In the genomic region with DNA sequence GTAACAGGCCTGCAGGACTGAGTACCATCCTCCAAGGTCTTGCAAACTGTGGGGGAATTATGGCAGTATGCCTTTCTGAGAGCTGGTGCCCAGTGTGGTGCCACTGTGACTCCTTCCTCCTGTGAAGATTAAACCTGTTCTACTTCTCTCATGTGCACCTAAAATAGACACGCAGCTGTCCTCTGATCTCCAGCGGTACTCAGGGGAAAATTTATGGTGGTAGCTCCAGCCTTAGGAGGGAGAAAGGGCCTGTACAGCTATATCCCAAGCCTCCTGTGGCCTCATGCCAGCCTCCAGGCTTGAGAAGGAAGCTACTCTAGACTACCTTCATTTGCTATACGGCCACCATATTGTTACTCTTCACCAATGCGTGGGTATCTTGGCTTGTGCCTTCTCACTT, we compare ENCODE assay signal across 23 mouse cellular contexts.
DNase-seq lines count a peak whose midpoint lies in the region.
"Had no signal": no experiment of that assay in that cellular context is flagged by ENCODE, and none has a peak within 500 bp of the region (broad histone marks: within the 10 kb centered on the region; RNA-seq: fewer than 3 reads in every experiment).

No protein-coding gene starts in this region.

- no peak overlapping the region for H3K4me3 ChIP-seq in hindbrain, embryonic 10.5 days
- H3K4me3 ChIP-seq: embryonic facial prominence, embryonic 10.5 days; embryonic facial prominence, embryonic 13.5 days; erythroblast, embryonic 14.5 days; forebrain, embryonic 13.5 days; heart, embryonic 12.5 days; heart, embryonic 15.5 days had no signal

- peak; percentile 76 for DNase-seq in heart, adult 11 months
- DNase-seq in heart, adult 18-20 months, result no peak
- DNase-seq in gastrocnemius, postnatal 10 days, result peak; percentile 6
- peak; percentile 7 to 13 for DNase-seq in gastrocnemius, postnatal 36 days
- DNase-seq in hindbrain, embryonic 10.5 days (ENCODE audit: low spot score), result no peak
- no peak for DNase-seq in urinary bladder, postnatal 14 days (ENCODE audit: low spot score)
- DNase-seq: adrenal gland, adult 2 months; adrenal gland, postnatal 14 days; cerebellum, adult 11-12 months; cerebellum, adult 8-10 months; cerebellum, postnatal 36 days; embryo, embryonic 11 days; forebrain, postnatal 0 days; heart, postnatal 10 days; heart, postnatal 36 days; kidney, adult 8-10 months had no signal

- WGBS in hindbrain, embryonic 10.5 days, result 98% methylated on average over 4 of the region's 4 CpGs

- no peak overlapping the region for H3K27ac ChIP-seq in hindbrain, embryonic 10.5 days
- H3K27ac ChIP-seq: embryonic facial prominence, embryonic 10.5 days; embryonic facial prominence, embryonic 13.5 days; forebrain, embryonic 13.5 days; heart, embryonic 15.5 days; hindbrain, embryonic 14.5 days had no signal

- peaks cover 5% of the 10 kb centered on the region; the same call in 1 of the 2 replicates for H3K4me1 ChIP-seq in hindbrain, embryonic 10.5 days (replicated peaks)
- H3K4me1 ChIP-seq: embryonic facial prominence, embryonic 10.5 days; embryonic facial prominence, embryonic 13.5 days; forebrain, embryonic 13.5 days; heart, embryonic 12.5 days; heart, embryonic 15.5 days had no signal

- no peaks in the 10 kb centered on the region for H3K36me3 ChIP-seq in hindbrain, embryonic 10.5 days
- H3K36me3 ChIP-seq: embryonic facial prominence, embryonic 10.5 days; embryonic facial prominence, embryonic 13.5 days; heart, embryonic 12.5 days; heart, embryonic 15.5 days had no signal

- intact Hi-C loops in gastrocnemius, postnatal 36 days (cut with DNase I), result loop anchor here (5.0 kb wide), 1 partner anchor 107 kb away; no protein-coding TSS in a partner anchor

- no peaks in the 10 kb centered on the region for H3K27me3 ChIP-seq in hindbrain, embryonic 10.5 days (ENCODE audit: insufficient read depth, poor library complexity, severe bottlenecking)
- H3K27me3 ChIP-seq: embryonic facial prominence, embryonic 13.5 days; forebrain, embryonic 13.5 days; heart, embryonic 12.5 days; heart, embryonic 15.5 days had no signal

- no peaks in the 10 kb centered on the region for H3K9me3 ChIP-seq in hindbrain, embryonic 10.5 days
- H3K9me3 ChIP-seq: embryonic facial prominence, embryonic 10.5 days; embryonic facial prominence, embryonic 13.5 days; forebrain, embryonic 13.5 days; heart, embryonic 12.5 days; heart, embryonic 15.5 days had no signal

Comparison
In these comparisons a context has a peak if more than half of its experiments do, and no peak if none do; other contexts are left out.
1. DNase-seq: peak in heart, adult 11 months (single experiment), gastrocnemius, postnatal 10 days (single experiment) and gastrocnemius, postnatal 36 days (2 of 2); none in heart, adult 18-20 months (0 of 2), hindbrain, embryonic 10.5 days (single experiment) and urinary bladder, postnatal 14 days (single experiment).